In genomic region chr4:62823555-62824250, GRCm38 (mm10) we compare ENCODE assay signal across 13 mouse cellular contexts.
DNase-seq lines count a peak whose midpoint lies in the region; ATAC-seq lines count a peak whose summit lies in the region.
"Had no signal": no experiment of that assay in that cellular context is flagged by ENCODE, and none has a peak within 500 bp of the region (broad histone marks: within the 10 kb centered on the region; RNA-seq: fewer than 3 reads in every experiment).

No protein-coding gene starts in this region.

- ATAC-seq in embryonic facial prominence, embryonic 11.5 days (replicated peaks; ENCODE audit: insufficient number of reproducible peaks, low FRiP score, low TSS enrichment, low read depth) = no peak
- peak; percentile 69 for ATAC-seq in neural tube, embryonic 11.5 days (ENCODE audit: insufficient read depth, low FRiP score, low TSS enrichment)
- peak; percentile 63; the same call in 1 of the 2 replicates for ATAC-seq in neural tube, embryonic 15.5 days (ENCODE audit: low FRiP score)

- H3K27me3 ChIP-seq in embryonic facial prominence, embryonic 11.5 days (ENCODE audit: control insufficient read depth, insufficient read depth, low read length) = no peaks in the 10 kb centered on the region
- H3K27me3 ChIP-seq in embryonic facial prominence, embryonic 10.5 days (replicated peaks; ENCODE audit: low read depth, poor library complexity, severe bottlenecking) = no peaks in the 10 kb centered on the region
- no peaks in the 10 kb centered on the region for H3K27me3 ChIP-seq in neural tube, embryonic 11.5 days (ENCODE audit: control insufficient read depth, insufficient read depth, low read length)
- no peaks in the 10 kb centered on the region for H3K27me3 ChIP-seq in neural tube, embryonic 15.5 days (replicated peaks)
- H3K27me3 ChIP-seq: heart, embryonic 15.5 days; liver, embryonic 13.5 days had no signal

- no peak overlapping the region for H3K4me3 ChIP-seq in embryonic facial prominence, embryonic 11.5 days (ENCODE audit: low read depth, low read length)
- no peak overlapping the region for H3K4me3 ChIP-seq in embryonic facial prominence, embryonic 10.5 days
- no peak overlapping the region for H3K4me3 ChIP-seq in neural tube, embryonic 11.5 days (ENCODE audit: low read depth, low read length)
- no peak overlapping the region for H3K4me3 ChIP-seq in neural tube, embryonic 15.5 days (replicated peaks)
- H3K4me3 ChIP-seq: heart, embryonic 15.5 days; liver, embryonic 13.5 days; megakaryocyte, embryonic 14.5 days had no signal

- H3K9me3 ChIP-seq in embryonic facial prominence, embryonic 11.5 days (replicated peaks; ENCODE audit: control insufficient read depth, low read length) = no peaks in the 10 kb centered on the region
- H3K9me3 ChIP-seq in embryonic facial prominence, embryonic 10.5 days = no peaks in the 10 kb centered on the region
- H3K9me3 ChIP-seq in neural tube, embryonic 11.5 days (ENCODE audit: control insufficient read depth, low read length) = no peaks in the 10 kb centered on the region
- no peaks in the 10 kb centered on the region for H3K9me3 ChIP-seq in neural tube, embryonic 15.5 days (replicated peaks)
- H3K9me3 ChIP-seq: heart, embryonic 15.5 days; liver, embryonic 13.5 days; megakaryocyte, embryonic 14.5 days had no signal

- peak; percentile 17 for DNase-seq in embryonic facial prominence, embryonic 11.5 days (ENCODE audit: low spot score)
- DNase-seq in embryonic facial prominence, embryonic 10.5 days (ENCODE audit: low spot score) = no peak
- peak; percentile 20 for DNase-seq in neural tube, embryonic 11.5 days (ENCODE audit: low spot score)
- DNase-seq in neural tube, embryonic 10.5 days (ENCODE audit: extremely low spot score, low spot score) = no peak
- peak; percentile 37 for DNase-seq in forelimb bud, embryonic 11.5 days (ENCODE audit: low read depth, low spot score)
- no peak for DNase-seq in urinary bladder, adult 18-20 months (ENCODE audit: low spot score in 2 of 2)
- no peak for DNase-seq in spleen, adult 18-20 months
- DNase-seq: liver, embryonic 13.5 days; thymus, postnatal 14 days had no signal

- no peak overlapping the region for H3K4me2 ChIP-seq in embryonic facial prominence, embryonic 11.5 days (ENCODE audit: low read depth, low read length)
- no peak overlapping the region for H3K4me2 ChIP-seq in neural tube, embryonic 11.5 days (ENCODE audit: low read depth)
- H3K4me2 ChIP-seq in neural tube, embryonic 15.5 days = no peak overlapping the region
- H3K4me2 ChIP-seq: heart, embryonic 15.5 days; liver, embryonic 13.5 days had no signal

- H3K9ac ChIP-seq in embryonic facial prominence, embryonic 11.5 days (replicated peaks; ENCODE audit: low read length) = no peak overlapping the region
- H3K9ac ChIP-seq in neural tube, embryonic 11.5 days (ENCODE audit: low read length) = no peak overlapping the region
- H3K9ac ChIP-seq in neural tube, embryonic 15.5 days (replicated peaks) = no peak overlapping the region
- H3K9ac ChIP-seq: heart, embryonic 15.5 days; liver, embryonic 13.5 days had no signal

- no peaks in the 10 kb centered on the region for H3K4me1 ChIP-seq in embryonic facial prominence, embryonic 11.5 days (ENCODE audit: control insufficient read depth, insufficient read depth, low read length)
- no peaks in the 10 kb centered on the region for H3K4me1 ChIP-seq in embryonic facial prominence, embryonic 10.5 days
- H3K4me1 ChIP-seq in neural tube, embryonic 11.5 days (ENCODE audit: control insufficient read depth, insufficient read depth, low read length) = no peaks in the 10 kb centered on the region
- H3K4me1 ChIP-seq in neural tube, embryonic 15.5 days = peaks cover 23% of the 10 kb centered on the region
- H3K4me1 ChIP-seq: liver, embryonic 13.5 days; megakaryocyte, embryonic 14.5 days had no signal

- no peaks in the 10 kb centered on the region for H3K36me3 ChIP-seq in embryonic facial prominence, embryonic 11.5 days (replicated peaks; ENCODE audit: control insufficient read depth, insufficient read depth, low read depth, low read length)
- no peaks in the 10 kb centered on the region for H3K36me3 ChIP-seq in embryonic facial prominence, embryonic 10.5 days (replicated peaks)
- H3K36me3 ChIP-seq in neural tube, embryonic 11.5 days (ENCODE audit: control insufficient read depth, insufficient read depth, low read length) = no peaks in the 10 kb centered on the region
- no peaks in the 10 kb centered on the region for H3K36me3 ChIP-seq in neural tube, embryonic 15.5 days
- H3K36me3 ChIP-seq: heart, embryonic 15.5 days; liver, embryonic 13.5 days had no signal

- 57% methylated on average over 9 of the region's 9 CpGs for WGBS in embryonic facial prominence, embryonic 11.5 days
- 65% methylated on average over 9 of the region's 9 CpGs for WGBS in embryonic facial prominence, embryonic 10.5 days
- WGBS in neural tube, embryonic 11.5 days = 28% methylated on average over 9 of the region's 9 CpGs
- WGBS in neural tube, embryonic 15.5 days = 18% methylated on average over 9 of the region's 9 CpGs

- no peak overlapping the region for H3K27ac ChIP-seq in embryonic facial prominence, embryonic 11.5 days (replicated peaks; ENCODE audit: low read depth, low read length)
- H3K27ac ChIP-seq in embryonic facial prominence, embryonic 10.5 days (replicated peaks) = no peak overlapping the region
- H3K27ac ChIP-seq in neural tube, embryonic 11.5 days (ENCODE audit: low read depth, low read length) = no peak overlapping the region
- H3K27ac ChIP-seq in neural tube, embryonic 15.5 days (replicated peaks) = peak overlapping the region; percentile 24; the same call in 1 of the 2 replicates
- H3K27ac ChIP-seq: heart, embryonic 15.5 days; kidney, postnatal 0 days; liver, embryonic 13.5 days had no signal

Comparison
In these comparisons a context has a peak if more than half of its experiments do, and no peak if none do; other contexts are left out.
1. DNase-seq: peak in embryonic facial prominence, embryonic 11.5 days (single experiment), neural tube, embryonic 11.5 days (single experiment) and forelimb bud, embryonic 11.5 days (single experiment); none in embryonic facial prominence, embryonic 10.5 days (single experiment), neural tube, embryonic 10.5 days (single experiment), urinary bladder, adult 18-20 months (0 of 2) and spleen, adult 18-20 months (0 of 2).